In the genomic region with DNA sequence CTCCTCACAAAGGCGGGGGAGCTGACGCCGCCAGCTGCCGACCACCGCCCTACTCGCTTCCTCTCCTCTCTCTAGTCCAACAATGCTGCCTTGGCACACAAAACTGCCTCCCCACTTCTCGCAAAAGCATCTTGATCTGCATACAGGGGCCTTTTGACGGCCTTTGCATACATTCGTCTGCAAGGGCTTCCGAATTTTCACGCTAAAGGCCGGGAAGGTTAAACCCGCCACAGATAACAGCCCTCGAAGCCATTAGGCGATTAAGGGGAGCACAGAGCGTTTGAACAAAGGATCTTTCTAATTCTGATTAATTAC, we compare ENCODE assay signal across 8 mouse cellular contexts. TPM values are rescaled to one million over a fixed set of nuclear protein-coding genes. Genes with fewer than 3 reads are reported as not detected.
DNase-seq lines count a peak whose midpoint lies in the region; ATAC-seq and TF ChIP-seq lines count a peak whose summit lies in the region.

No protein-coding gene starts in this region.

- H3K4me2 ChIP-seq in forebrain, embryonic 12.5 days = peak overlapping the region; percentile 56; the same call in 1 of the 2 replicates
- H3K4me2 ChIP-seq in hindbrain, embryonic 16.5 days (ENCODE audit: low read length) = no peak overlapping the region
- peak overlapping the region; percentile 60 for H3K4me2 ChIP-seq in liver, embryonic 16.5 days (ENCODE audit: low read depth, low read length)
- peak overlapping the region; percentile 67 for H3K4me2 ChIP-seq in neural tube, embryonic 13.5 days

- under 1% methylated on average over 16 of the region's 16 CpGs for WGBS in kidney, adult 2 months
- 22% methylated on average over 16 of the region's 16 CpGs for WGBS in forebrain, embryonic 12.5 days
- 15% methylated on average over 16 of the region's 16 CpGs for WGBS in hindbrain, embryonic 16.5 days
- 13% methylated on average over 16 of the region's 16 CpGs for WGBS in liver, embryonic 16.5 days (ENCODE audit: insufficient replicate concordance)
- 15% methylated on average over 16 of the region's 16 CpGs for WGBS in neural tube, embryonic 13.5 days

- no peak for TF ChIP-seq CTCF in kidney, adult 2 months (conservative IDR thresholded peaks at IDR 0.05; ENCODE audit: insufficient read depth, insufficient read length, low read depth, low read length)

- H3K36me3 ChIP-seq in kidney, adult 2 months (ENCODE audit: control insufficient read depth, insufficient read depth, low read length) = no peaks in the 10 kb centered on the region
- H3K36me3 ChIP-seq in forebrain, embryonic 12.5 days (replicated peaks) = no peaks in the 10 kb centered on the region
- H3K36me3 ChIP-seq in hindbrain, embryonic 16.5 days (ENCODE audit: control insufficient read depth, insufficient read depth, low read length) = no peaks in the 10 kb centered on the region
- no peaks in the 10 kb centered on the region for H3K36me3 ChIP-seq in liver, embryonic 16.5 days (ENCODE audit: control insufficient read depth, insufficient read depth)
- 0 out of 2 replicates have a peak, but pooled peaks cover 6% of the 10 kb centered on the region for H3K36me3 ChIP-seq in neural tube, embryonic 13.5 days

- no peaks in the 10 kb centered on the region for H3K4me1 ChIP-seq in kidney, adult 2 months (ENCODE audit: control insufficient read depth, insufficient read depth, low read length)
- H3K4me1 ChIP-seq in forebrain, embryonic 12.5 days = peaks cover 21% of the 10 kb centered on the region
- H3K4me1 ChIP-seq in hindbrain, embryonic 16.5 days (ENCODE audit: control insufficient read depth, insufficient read depth, low read depth, low read length) = peaks cover 5% of the 10 kb centered on the region
- H3K4me1 ChIP-seq in liver, embryonic 16.5 days (ENCODE audit: control insufficient read depth, low read depth, low read length) = no peaks in the 10 kb centered on the region
- H3K4me1 ChIP-seq in neural tube, embryonic 13.5 days (replicated peaks) = peaks cover 25% of the 10 kb centered on the region

- ATAC-seq in forebrain, embryonic 12.5 days (ENCODE audit: low FRiP score) = no peak
- ATAC-seq in hindbrain, embryonic 16.5 days = no peak
- ATAC-seq in liver, embryonic 16.5 days (ENCODE audit: low read depth) = no peak
- 0 out of 2 replicates have a peak, but pooled peaks have one; percentile 37 for ATAC-seq in neural tube, embryonic 13.5 days (ENCODE audit: low read depth)
- ATAC-seq in erythroid progenitor cell, adult 5-6 weeks (replicated peaks; ENCODE audit: low FRiP score, poor library complexity, severe bottlenecking) = no peak

- peak overlapping the region; percentile 80 for H3K9ac ChIP-seq in forebrain, embryonic 12.5 days
- peak overlapping the region; percentile 83 for H3K9ac ChIP-seq in hindbrain, embryonic 16.5 days (ENCODE audit: low read depth, low read length)
- peak overlapping the region; percentile 47 for H3K9ac ChIP-seq in liver, embryonic 16.5 days (ENCODE audit: low read depth, low read length)
- peak overlapping the region; percentile 93 for H3K9ac ChIP-seq in neural tube, embryonic 13.5 days

- H3K9me3 ChIP-seq in forebrain, embryonic 12.5 days = no peaks in the 10 kb centered on the region
- H3K9me3 ChIP-seq in hindbrain, embryonic 16.5 days (ENCODE audit: control insufficient read depth, low read length) = no peaks in the 10 kb centered on the region
- no peaks in the 10 kb centered on the region for H3K9me3 ChIP-seq in liver, embryonic 16.5 days (replicated peaks; ENCODE audit: control insufficient read depth, low read length)
- no peaks in the 10 kb centered on the region for H3K9me3 ChIP-seq in neural tube, embryonic 13.5 days

- TF ChIP-seq POLR2A in kidney, adult 2 months (IDR thresholded peaks at IDR 0.05; ENCODE audit: low read depth, low read length) = no peak

- peak overlapping the region; percentile 96 for H3K27ac ChIP-seq in kidney, adult 2 months (ENCODE audit: insufficient read depth, low read depth, low read length)
- H3K27ac ChIP-seq in forebrain, embryonic 12.5 days = peak overlapping the region; percentile 94
- peak overlapping the region; percentile 92 for H3K27ac ChIP-seq in hindbrain, embryonic 16.5 days (ENCODE audit: low read depth, low read length)
- H3K27ac ChIP-seq in liver, embryonic 16.5 days (ENCODE audit: low read length) = peak overlapping the region; percentile 55
- peak overlapping the region; percentile 97 for H3K27ac ChIP-seq in neural tube, embryonic 13.5 days (replicated peaks)

- no peaks in the 10 kb centered on the region for H3K27me3 ChIP-seq in kidney, adult 2 months (replicated peaks; ENCODE audit: control insufficient read depth, insufficient read depth, low read length)
- H3K27me3 ChIP-seq in forebrain, embryonic 12.5 days = peaks cover 35% of the 10 kb centered on the region
- no peaks in the 10 kb centered on the region; the same call in 1 of the 2 replicates for H3K27me3 ChIP-seq in hindbrain, embryonic 16.5 days (replicated peaks; ENCODE audit: control insufficient read depth, insufficient read depth, low read length)
- H3K27me3 ChIP-seq in liver, embryonic 16.5 days (ENCODE audit: control insufficient read depth, insufficient read depth, low read depth, low read length) = peaks cover 6% of the 10 kb centered on the region
- H3K27me3 ChIP-seq in neural tube, embryonic 13.5 days = peaks cover 32% of the 10 kb centered on the region

- peak; percentile 34 for DNase-seq in kidney, adult 2 months
- no peak for DNase-seq in kidney, adult 11 months
- DNase-seq in R1 (ENCODE audit: low read depth, low spot score) = peak; percentile 44

- H3K4me3 ChIP-seq in kidney, adult 2 months (ENCODE audit: insufficient read depth, low read depth, low read length) = peak overlapping the region; percentile 88
- H3K4me3 ChIP-seq in forebrain, embryonic 12.5 days (replicated peaks) = peak overlapping the region; percentile 57
- H3K4me3 ChIP-seq in hindbrain, embryonic 16.5 days (ENCODE audit: low read length) = peak overlapping the region; percentile 53
- peak overlapping the region; percentile 50 for H3K4me3 ChIP-seq in liver, embryonic 16.5 days (ENCODE audit: low read depth, low read length)
- H3K4me3 ChIP-seq in neural tube, embryonic 13.5 days = peak overlapping the region; percentile 60

RNA-seq across cellular contexts. Expression of a gene that starts 0.7 kb away (rescaled TPM):
- polyA plus RNA-seq in kidney, adult 2 months (2012; rRNA removed) = 143 and 255 TPM in 2 replicates
- polyA plus RNA-seq in forebrain, embryonic 12.5 days (2016; fragmentation: Nextera tagmentation; extraction: Ambion mirVana) = 5,994 and 6,112 TPM in 2 replicates
- polyA plus RNA-seq in hindbrain, embryonic 16.5 days (2015; fragmentation: Nextera tagmentation; extraction: Ambion mirVana) = 4,367 and 4,892 TPM in 2 replicates
- 1,121 and 1,210 TPM in 2 replicates for polyA plus RNA-seq in liver, embryonic 16.5 days (2015; fragmentation: Nextera tagmentation; extraction: Ambion mirVana)
- 6,861 and 7,374 TPM in 2 replicates for polyA plus RNA-seq in neural tube, embryonic 13.5 days (2015; fragmentation: Nextera tagmentation; extraction: Ambion mirVana)
- total RNA-seq in erythroid progenitor cell, adult 5-6 weeks (2015; ENCODE audit: low replicate concordance) = 1,554 and 1,569 TPM in 2 replicates
- total RNA-seq in erythroid progenitor cell, adult 5-6 weeks (2017; ENCODE audit: low replicate concordance) = 487 and 758 TPM in 2 replicates

RNA-seq across cellular contexts. Expression of a gene that starts 55.7 kb away (rescaled TPM):
- 0.15 and 0.30 TPM in 2 replicates for polyA plus RNA-seq in kidney, adult 2 months (2012; rRNA removed)
- not detected in 2 replicates for polyA plus RNA-seq in forebrain, embryonic 12.5 days (2016; fragmentation: Nextera tagmentation; extraction: Ambion mirVana)
- polyA plus RNA-seq in hindbrain, embryonic 16.5 days (2015; fragmentation: Nextera tagmentation; extraction: Ambion mirVana) = 0.14 and 0.18 TPM in 2 replicates
- 0.97 and 1.3 TPM in 2 replicates for polyA plus RNA-seq in liver, embryonic 16.5 days (2015; fragmentation: Nextera tagmentation; extraction: Ambion mirVana)
- polyA plus RNA-seq in neural tube, embryonic 13.5 days (2015; fragmentation: Nextera tagmentation; extraction: Ambion mirVana) = 0.06 TPM in 1 of 2 replicates, not detected in the other
- 5.4 and 9.0 TPM in 2 replicates for total RNA-seq in erythroid progenitor cell, adult 5-6 weeks (2015; ENCODE audit: low replicate concordance)
- total RNA-seq in erythroid progenitor cell, adult 5-6 weeks (2017; ENCODE audit: low replicate concordance) = 3.6 and 15.5 TPM in 2 replicates
